Mouse (Mus musculus) cerebellum, adult 2 months (tissue): ENCODE data around the gene Tcap.

Experiments used
- CTCF ChIP-seq: fragments of 200-500 bp; IDR thresholded peaks from 2 replicates; pipeline ENCODE4 v1.5.1; 2011; ENCODE audit warnings: low read depth, mild to moderate bottlenecking, control low read depth, low read length, moderate library complexity, borderline replicate concordance; ENCODE audit not compliant: insufficient read depth
- POLR2A ChIP-seq: fragments of 200-500 bp; IDR thresholded peaks from 2 replicates; pipeline ENCODE4 v1.6.1; 2011; ENCODE audit warnings: low read length, control low read depth, borderline replicate concordance; ENCODE audit not compliant: insufficient read depth

- no peak for TF ChIP-seq CTCF
- TF ChIP-seq POLR2A = no peak
Measured at GRCm38 (mm10) chr11:98363817-98364216, 19.8 kb upstream of the Tcap start.
